Mouse (Mus musculus) CH12F3 (cell line): ENCODE data around the gene Baz1a.
"Not testable (repeated sequence)": the region's sequence is repeated elsewhere in the genome, so short reads cannot be mapped to it uniquely, and the experiment has no call there.

Experiments
- in situ Hi-C: fragments of 300-500 bp; cut with MboI; formaldehyde crosslinking; loops from 2 replicates; pipeline ENCODE4 v1.14.3; 2020; ENCODE audit warnings: low sequenced_read_pairs

The Baz1a gene

DNA sequence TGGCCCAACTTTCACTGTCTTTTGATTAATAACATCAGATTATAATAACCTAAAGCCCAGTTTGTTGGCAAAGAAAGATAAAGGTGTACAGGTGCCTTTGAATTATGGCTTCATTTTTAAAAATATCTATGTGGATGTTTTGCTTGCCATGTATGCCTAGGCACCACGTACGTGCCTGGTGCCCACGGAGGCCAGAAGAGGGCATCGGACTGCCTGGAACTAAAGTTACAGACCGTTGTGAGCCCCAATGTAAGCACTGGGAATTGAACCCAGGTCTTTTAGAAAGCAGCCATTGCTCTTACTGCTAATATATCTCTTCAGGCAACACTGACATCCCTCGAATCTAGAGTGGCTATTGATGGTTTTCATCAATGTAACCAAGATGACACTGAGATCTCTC is 32.2 kb downstream of the Baz1a start:
- in situ Hi-C loops, result no loop called here

DNA sequence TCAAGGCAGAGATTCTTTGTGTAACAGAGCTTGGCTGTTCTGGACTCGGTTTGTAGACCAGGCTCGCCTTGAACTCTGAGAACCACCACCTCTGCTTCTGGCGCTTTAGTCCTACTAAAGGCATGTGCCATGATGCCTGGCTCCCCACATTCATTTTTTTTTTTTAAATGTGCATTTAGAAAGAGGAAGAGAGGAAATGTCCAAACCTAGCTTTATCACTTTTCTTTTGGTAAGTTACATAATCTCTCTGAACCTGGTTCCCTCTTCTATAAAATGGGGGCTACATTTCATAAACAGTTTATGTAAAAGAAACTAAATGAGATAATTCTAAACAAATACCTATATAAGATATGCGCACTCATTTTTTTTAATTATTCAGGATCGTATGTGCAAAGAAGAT is 33.2 kb downstream of the Baz1a start:
- in situ Hi-C loops, result no loop called here

DNA sequence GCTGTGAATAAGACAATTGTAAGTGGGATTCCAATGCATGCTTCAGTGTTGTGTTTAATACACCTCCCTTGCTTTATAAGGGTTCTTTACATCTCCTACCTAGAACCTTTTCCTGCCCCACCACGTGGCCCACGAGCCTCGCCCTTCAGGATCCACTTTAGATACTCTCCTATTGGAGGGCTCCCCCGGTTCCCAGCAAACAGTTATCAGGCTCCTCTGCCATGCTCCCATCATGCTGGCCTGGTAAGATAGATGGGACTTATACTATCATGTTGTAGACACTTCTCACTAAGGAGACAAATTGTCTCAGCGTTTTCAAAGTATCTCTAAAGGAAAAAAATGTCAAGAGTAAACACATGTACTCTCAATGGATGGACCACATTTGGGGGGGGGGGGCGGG is 33.6 kb downstream of the Baz1a start:
- in situ Hi-C loops, result no loop called here

DNA sequence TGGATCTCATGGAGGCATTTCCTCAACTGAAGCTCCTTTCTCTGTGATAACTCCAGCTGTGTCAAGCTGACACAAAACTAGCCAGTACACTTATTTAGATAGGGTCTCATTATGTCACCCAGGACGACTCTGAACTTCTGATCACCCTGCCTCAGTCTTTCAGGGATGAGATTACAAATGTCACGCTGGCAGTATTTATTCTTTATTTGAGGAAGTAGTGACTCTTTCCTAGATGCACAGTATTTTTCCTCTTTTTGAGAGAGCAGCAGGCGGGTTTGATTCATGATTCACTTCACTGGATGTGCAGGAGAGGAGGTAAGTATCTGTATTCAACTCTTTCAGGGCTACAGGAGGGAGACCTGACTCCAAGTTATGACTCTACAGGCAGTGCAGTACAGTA is 45.1 kb downstream of the Baz1a start:
- in situ Hi-C loops, result no loop called here

DNA sequence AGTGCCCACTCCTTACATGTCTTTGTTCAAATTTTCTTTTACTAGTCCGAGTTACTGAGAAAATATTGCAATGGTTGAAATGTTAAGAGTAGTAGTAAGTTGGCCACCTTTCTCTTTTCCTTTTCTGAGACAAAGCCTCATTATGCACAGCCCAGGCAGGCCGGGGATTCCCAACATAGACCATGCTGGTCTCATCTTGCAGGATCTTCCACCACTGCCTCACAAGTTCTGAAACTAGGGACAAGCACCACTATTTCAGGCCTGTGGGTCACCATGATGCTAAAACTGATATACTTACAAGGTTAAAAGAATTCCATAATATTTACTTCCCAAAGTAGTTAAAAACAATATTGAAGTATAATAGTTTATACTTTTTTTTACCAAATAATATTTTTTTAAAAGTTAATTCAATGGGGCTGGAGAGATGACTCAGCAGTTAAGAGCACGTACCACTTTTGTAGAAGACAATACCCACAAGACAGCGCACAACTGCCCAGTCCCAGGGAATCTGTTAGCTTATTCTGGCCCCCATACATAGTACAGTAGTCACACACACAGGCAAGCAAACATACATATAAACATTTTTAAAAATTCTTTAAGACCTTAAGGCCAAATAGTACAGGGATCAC is 48.5 kb downstream of the Baz1a start:
- in situ Hi-C loops, result no loop called here

DNA sequence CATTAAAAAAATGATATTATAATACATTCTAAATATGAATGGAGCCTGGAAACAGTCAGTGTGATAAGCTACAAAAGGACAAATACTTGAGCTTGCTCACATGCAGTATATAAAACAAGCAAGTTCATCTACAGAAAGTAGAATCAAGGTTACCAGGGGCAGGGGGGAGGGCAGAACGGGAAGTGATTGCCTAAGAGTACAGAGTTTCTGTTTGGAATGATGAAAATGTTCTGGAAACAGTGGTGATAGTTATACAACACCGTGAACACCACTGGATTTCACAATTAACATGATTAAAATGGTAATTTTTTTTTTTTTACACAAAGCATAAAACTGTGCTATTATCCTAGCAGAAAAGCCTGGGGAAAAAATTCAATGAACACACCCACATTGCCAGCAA is 54.6 kb downstream of the Baz1a start:
- in situ Hi-C loops, result no loop called here

DNA sequence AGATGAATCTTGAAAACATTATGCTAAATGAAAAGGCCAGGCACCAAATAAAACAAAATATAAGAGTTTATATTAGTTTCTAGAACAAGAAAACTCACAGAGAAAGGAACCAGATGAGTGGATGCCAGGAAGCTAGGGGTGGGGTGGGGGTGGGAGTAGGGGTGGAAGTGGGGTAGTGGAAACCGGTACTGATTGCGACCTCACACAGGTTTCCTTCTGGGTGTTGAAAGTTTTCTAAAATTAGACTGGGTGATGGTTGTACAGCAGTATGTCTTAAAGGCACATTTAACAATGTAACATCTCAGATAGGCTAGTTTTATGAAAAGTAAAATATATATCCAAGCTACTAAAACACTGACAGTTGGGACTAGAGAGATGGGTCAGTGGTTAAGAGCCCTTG is 57.2 kb downstream of the Baz1a start:
- in situ Hi-C loops, result no loop called here

DNA sequence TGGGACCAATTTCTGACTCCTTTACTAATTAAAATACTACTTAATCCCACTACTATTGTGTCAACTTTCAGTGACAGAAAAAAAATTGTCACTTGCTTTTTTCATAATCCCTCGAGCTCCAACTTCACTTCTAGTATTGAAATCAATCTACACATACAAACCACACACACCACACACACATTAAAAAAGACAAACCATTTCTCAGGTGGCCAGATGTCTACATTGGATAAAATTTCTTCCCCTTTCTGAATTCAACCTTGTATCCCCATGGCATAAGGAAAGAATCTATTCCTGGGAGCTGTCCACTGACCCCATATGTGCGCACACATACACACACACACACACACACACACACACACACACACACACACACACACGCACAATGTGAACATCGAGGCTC is 57.7 kb downstream of the Baz1a start:
- in situ Hi-C loops, result no loop called here

DNA sequence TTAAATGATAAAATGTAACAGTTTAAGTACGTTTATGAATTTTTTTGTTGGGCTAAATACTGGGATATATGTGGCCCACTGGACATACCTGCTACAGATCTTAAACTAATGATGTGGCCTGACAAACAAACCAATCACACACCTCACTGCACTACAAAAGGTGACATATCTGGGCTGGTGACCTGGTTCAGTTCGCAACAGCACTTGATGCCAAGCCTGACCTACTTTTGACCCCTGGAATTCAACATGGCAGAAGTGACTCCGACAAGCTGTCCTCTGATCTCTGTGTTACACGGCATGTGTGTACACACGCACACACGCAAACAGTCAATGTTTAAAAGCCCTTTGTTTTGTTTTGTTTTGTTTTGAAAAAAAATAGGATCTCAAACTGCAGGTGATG is 68.0 kb downstream of the Baz1a start:
- in situ Hi-C loops, result no loop called here

DNA sequence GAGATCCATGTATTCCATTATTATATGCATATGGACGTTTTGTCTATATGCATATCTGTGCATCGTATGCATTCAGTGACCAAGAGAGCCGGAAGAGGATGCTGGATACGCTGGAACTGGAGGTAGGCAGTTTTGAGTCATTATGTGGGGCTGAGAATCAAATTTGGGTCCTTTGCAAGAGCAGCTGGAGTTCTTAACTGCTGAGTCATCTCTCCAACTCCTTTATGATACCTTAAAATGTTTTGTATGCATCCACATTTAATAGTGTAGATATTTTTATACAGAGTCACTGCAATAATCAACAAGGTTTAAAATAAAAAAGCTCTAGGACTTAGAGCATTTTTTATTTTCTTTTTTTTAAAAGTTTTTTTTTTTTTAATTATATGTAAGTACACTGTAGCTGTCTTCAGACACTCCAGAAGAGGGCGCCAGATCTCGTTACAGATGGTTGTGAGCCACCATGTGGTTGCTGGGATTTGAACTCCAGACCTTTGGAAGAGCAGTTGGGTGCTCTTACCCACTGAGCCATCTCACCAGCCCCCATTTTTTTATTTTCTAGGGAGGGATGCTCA is 71.5 kb downstream of the Baz1a start:
- in situ Hi-C loops, result not testable (repeated sequence)

DNA sequence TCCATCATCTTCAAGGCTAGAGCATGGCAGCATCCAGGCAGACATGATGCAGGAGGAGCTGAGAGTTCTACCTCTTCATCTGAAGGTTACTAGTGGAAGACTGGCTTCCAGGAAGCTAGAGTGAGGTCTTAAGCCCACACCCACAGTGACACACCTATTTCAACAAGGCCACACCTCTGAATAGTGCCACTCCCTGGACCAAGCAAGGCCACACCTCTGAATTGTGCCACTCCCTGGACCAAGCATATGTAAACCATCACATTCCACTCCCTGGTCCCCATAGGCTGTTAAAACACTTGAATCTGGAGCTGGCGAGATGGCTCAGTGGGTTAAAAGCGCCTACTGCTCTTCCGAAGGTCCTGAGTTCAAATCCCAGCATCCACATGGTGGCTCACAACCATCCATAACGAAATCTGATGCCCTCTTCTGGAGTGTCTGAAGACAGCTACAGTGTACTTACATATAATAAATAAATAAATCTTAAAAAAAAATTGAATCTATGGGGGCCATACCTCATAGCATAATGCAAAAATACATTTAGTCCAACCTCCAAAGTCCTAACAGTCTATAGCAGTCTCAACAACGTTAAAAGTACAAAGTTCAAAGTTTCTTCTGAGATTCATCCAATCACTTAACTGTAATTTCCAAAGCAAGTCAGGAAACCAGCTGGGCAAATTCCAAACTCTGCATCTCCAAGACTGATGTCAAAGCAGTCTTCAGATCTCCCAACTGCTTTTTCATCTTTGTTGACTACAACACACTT is 76.4 kb downstream of the Baz1a start:
- in situ Hi-C loops, result not testable (repeated sequence)

DNA sequence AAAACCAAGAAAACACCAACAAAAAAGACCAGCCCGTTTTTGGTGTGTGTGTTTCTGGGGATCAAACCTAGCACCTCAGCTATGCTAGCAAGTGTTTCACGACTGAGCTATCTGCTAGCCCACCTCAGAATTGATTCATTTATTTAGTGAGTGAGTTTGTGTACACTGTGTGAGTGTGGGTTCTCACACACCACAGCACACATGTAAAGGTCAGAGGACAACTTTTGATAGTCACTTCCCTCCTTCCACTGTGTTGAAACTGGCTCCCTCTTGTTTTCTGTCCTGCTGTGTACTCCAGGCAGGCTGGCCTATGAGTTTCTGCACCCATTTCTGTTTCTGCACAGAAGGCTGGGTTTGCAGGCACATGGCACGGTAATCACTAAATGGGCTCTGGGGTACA is 103.8 kb downstream of the Baz1a start:
- in situ Hi-C loops, result no loop called here

DNA sequence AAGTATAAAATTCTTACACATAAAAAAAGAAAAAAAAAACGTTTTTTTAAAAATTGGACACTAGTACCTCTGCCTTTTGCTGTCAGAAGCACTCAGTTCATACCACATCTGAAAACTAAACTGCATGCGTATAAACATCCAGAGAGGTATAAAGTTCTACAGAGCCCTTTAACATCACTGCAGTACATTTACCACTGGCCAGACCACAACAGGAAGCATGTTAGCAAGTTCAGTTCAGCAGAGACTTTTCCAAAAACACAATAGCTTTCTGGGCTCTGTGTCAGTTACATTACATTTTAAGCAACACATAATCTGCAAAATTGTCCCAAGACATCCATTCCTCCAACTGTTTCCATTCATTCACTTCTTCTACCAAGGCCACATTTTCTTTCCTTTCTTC is 121.6 kb downstream of the Baz1a start:
- in situ Hi-C loops, result not testable (repeated sequence)

DNA sequence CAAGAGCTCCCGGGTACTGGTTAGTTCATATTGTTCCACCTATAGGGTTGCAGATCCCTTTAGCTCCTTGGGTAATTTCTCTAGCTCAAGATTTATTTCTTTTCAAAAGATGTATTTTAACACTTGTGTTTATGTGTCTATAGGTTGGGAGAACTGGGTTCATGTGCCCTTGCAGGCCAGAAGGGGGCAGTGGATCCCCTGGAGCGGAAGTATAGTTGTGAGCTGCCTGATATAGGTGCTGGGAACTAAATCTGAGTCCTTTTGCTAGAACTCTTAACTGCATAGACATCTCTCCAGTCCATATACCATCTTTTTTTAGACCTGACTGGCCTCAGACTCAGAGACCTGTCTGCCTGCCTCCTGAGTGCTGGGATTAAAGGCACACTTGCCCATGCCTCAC is 123.7 kb downstream of the Baz1a start:
- in situ Hi-C loops, result no loop called here

DNA sequence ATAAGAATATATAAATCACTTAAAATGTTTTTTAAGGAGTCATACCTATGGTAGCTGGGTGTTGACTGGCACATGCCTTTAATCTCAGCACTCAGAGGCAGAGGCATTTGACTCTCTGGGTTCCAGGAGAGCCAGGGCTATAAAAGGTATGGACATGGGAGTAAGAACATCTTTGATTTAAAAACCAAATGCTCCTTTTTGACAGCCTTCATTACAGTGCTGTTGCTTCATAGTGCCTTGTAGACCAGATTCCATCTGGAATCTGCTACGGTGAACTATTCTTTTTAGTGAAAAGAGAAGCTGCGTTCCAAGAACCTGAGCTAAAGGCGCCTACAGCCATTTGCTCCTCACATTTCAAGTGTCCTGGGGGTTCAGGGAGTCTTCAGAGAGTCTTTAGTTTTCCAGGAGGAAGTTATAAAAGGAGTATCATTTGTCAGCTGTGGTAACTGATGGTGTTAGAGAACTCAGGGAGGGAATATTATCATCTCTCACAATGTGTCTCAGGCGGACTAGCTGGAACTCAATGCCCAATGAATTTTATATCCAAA is 126.5 kb downstream of the Baz1a start:
- in situ Hi-C loops, result no loop called here

DNA sequence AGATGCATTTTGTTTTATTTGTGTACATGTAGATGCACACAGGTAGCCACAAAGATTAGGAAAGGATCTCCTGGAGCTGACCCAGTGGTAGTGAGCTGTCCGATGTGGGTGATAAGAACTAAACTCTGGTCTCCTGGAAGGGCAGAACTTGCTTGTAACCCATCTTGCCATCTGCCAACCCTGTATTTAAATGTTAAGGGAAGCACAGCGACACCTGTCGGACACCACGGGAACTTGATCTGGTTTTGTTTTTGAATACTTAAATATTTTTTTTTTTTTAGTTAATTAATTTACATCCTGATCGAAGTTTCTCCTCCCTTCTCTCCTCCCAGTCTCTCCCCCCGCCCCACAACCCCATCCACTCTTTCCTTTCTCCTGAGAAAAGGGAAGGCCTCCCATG is 134.5 kb downstream of the Baz1a start:
- in situ Hi-C loops, result no loop called here

DNA sequence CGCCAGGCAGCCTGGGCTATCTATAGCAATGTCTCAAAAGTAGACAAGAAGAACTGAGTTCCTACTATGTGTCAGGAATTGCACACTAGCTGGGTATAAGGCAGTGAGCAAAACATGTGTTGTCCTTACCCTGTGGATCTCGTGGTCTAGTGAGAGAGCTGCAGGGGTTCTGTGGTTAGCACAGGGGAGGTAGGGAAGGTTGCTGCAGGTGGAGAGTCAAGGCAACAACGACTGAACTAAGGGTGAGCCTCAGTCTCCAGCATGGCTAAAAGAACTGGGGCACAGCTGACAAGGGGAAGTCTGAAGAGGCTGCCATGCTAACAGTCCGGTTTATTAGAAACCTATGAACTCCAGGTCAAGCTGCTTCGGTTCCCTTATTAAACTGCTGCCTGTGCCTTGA is 134.9 kb downstream of the Baz1a start:
- in situ Hi-C loops, result no loop called here

DNA sequence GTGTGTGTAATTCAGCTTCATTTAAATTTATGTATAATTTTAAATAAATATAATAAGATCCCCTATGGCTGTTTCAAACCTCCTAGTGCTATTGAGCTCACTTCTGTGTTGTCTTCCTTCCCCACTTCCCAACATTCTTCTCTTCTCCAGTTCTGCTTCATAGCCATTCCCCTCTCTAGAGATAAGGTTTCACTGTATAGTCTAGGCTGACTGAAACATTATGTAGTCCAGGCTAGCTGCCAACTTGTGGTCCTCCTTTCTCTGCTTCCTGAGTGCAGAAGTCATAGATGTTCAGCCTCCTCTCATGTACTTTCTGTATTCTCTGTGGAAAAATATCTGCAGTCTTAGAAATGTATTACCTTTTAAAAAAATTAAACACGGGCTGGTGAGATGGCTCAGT is 136.3 kb downstream of the Baz1a start:
- in situ Hi-C loops, result no loop called here

DNA sequence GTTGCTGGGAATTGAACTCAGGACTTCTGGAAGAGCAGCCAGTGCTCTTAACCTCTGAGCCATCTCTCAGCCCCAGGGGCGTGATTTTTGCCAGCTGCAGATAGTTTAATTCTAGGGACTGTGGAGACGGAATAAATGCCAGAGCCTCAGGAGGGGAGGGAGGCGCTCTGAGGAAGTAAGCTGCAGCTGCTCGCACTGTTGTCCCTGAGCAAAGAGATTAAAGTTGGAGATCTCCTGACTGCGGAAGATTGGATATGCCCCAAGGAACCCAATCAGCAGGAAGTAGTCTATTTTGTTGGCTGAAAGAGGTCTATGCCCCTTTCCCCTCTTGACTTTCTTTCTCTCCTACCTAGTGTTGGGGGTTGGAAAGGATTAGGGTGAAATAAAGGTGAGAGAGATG is 137.3 kb downstream of the Baz1a start:
- in situ Hi-C loops, result no loop called here

DNA sequence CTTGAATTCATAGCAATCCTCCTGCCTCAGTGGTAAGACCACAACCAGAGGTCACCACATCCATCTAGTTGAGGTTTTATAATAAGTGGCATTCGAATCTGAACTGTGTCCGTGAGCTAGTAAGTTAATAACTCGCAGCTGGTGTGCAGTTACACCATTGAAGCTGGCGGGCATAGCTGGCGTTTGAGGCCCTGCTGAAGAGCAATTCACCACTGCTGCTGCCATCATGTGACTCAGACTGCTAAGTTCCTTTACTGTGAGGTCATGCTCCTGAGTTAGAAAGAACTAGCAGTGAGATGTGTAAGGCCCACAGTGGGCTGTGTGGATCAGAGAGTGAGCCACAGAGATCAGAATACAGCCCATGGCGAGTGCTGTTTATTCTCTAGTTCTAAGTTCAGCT is 139.4 kb downstream of the Baz1a start:
- in situ Hi-C loops, result no loop called here

DNA sequence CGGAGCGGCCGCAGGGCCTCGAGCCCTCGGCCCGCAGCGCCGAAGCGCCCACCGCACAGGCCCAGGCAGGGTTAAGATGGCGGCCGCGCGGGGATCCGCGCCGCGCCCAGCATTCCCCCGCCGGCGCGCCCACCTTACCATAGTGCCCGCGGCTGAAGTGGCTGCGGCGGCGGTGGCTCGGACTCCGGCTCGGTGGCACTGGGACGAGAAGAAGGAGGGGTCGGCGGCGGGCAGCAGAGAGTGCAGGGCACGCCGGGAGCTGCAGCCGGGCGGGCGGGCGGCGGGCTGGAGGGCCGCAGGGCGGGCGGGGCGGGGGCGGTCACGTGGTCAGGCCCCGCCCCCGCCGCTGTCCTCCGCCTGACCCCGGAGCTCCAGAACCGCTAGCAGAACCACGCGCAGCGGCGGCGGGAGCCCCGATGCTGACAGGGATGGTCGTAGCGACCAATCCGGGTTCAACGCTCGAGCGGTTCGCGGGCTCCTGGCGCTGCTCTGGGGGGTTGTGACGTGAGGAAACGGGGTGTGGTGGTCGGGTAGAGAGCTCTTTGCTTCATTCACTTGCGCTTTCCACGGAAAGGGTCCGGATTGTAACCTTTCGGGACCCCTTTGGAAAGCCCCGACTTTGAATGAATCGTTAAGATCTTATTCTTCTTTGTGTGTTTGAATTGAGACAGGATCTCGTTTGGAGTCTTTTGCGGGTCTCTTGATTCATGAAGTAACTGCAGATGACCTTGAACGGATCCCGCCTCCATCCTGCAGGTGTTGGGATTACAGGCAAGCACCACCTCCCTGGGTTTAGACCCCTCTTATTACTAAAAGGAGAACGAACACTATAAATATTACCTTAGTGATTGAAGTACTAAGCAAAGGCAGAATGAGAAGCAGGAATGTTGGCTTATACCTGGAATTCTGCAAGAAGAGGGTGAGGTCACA is 151.3 kb downstream of the Baz1a start, which contains the start of gene Cfl2:
Gene Cfl2 (minus strand): TSS at position 272 of the 930 bp plus-strand sequence.
- in situ Hi-C loops, result no loop called here
